Mouse (Mus musculus): ENCODE data around the gene Fmn2. TPM values are rescaled to one million over a fixed set of nuclear protein-coding genes. Genes with fewer than 3 reads are reported as not detected.

Gene Fmn2
- polyA plus RNA-seq (2021) = not detected

- TF ChIP-seq CTCF (IDR thresholded peaks at IDR 0.05) = no peak
- DNase-seq (ENCODE audit: low read depth, low spot score) = no peak
- ChIA-PET POLR2A (no interaction called here), CTCF (no interaction called here)
- ATAC-seq = no peak
- in situ Hi-C loops (cut with MboI; ENCODE audit: low pct_unique_long_range_greater_than_20kb) = no loop called here
- H3K27me3 ChIP-seq = peaks cover 26% of the 10 kb centered on the region
Measured at GRCm38 (mm10) chr1:174501661-174502030, at the start of gene Fmn2. Gene Fmn2 (plus strand): TSS chr1:174501825.

- ChIA-PET POLR2A (no interaction called here), CTCF (interaction anchor here (0.9 to 2.3 kb wide), 2 partner anchors 11 to 14 kb away, joined by 4 to 10 read pairs; no protein-coding TSS in a partner anchor)
- DNase-seq (ENCODE audit: low read depth, low spot score) (no peak), ATAC-seq (no peak)
- in situ Hi-C loops (cut with MboI; ENCODE audit: low pct_unique_long_range_greater_than_20kb) = no loop called here
- no peak for TF ChIP-seq CTCF (IDR thresholded peaks at IDR 0.05)
- no peaks in the 10 kb centered on the region for H3K27me3 ChIP-seq
Measured at GRCm38 (mm10) chr1:174455100-174455499, 46.5 kb upstream of the Fmn2 start.

GRCm38 (mm10) chr1:174465385-174465784 lies 36.2 kb upstream of the Fmn2 start:
- TF ChIP-seq CTCF (IDR thresholded peaks at IDR 0.05) = no peak
- H3K27me3 ChIP-seq = no peaks in the 10 kb centered on the region
- ChIA-PET CTCF (interaction anchor here (1.2 kb wide), 1 partner anchor 11 kb away, joined by 4 read pairs; no protein-coding TSS in a partner anchor), POLR2A (no interaction called here)
- in situ Hi-C loops (cut with MboI; ENCODE audit: low pct_unique_long_range_greater_than_20kb) = loop anchor here (5.0 kb wide), 1 partner anchor 1008 kb away; no protein-coding TSS in a partner anchor
- DNase-seq (ENCODE audit: low read depth, low spot score) (no peak), ATAC-seq (no peak)

- no peak for ATAC-seq
- no peaks in the 10 kb centered on the region for H3K27me3 ChIP-seq
- no peak for TF ChIP-seq CTCF (IDR thresholded peaks at IDR 0.05)
- DNase-seq (ENCODE audit: low read depth, low spot score) = no peak
- in situ Hi-C loops (cut with MboI; ENCODE audit: low pct_unique_long_range_greater_than_20kb) = loop anchor here (5.0 kb wide), 1 partner anchor 1009 kb away; no protein-coding TSS in a partner anchor
- ChIA-PET CTCF (interaction anchor here (1.2 kb wide), 1 partner anchor 11 kb away, joined by 4 read pairs; no protein-coding TSS in a partner anchor), POLR2A (no interaction called here)
Measured at GRCm38 (mm10) chr1:174466240-174466639, 35.4 kb upstream of the Fmn2 start.

GRCm38 (mm10) chr1:174469736-174470135 lies 31.9 kb upstream of the Fmn2 start:
- in situ Hi-C loops (cut with MboI; ENCODE audit: low pct_unique_long_range_greater_than_20kb) = loop anchor here (5.0 kb wide), 1 partner anchor 1012 kb away; no protein-coding TSS in a partner anchor

GRCm38 (mm10) chr1:174482567-174482966 lies 19.1 kb upstream of the Fmn2 start:
- in situ Hi-C loops (cut with MboI; ENCODE audit: low pct_unique_long_range_greater_than_20kb) = no loop called here
- TF ChIP-seq CTCF (IDR thresholded peaks at IDR 0.05) = no peak
- DNase-seq (ENCODE audit: low read depth, low spot score) (no peak), ATAC-seq (no peak)
- CTCF ChIA-PET = no interaction called here
- no peaks in the 10 kb centered on the region for H3K27me3 ChIP-seq
- POLR2A ChIA-PET = no interaction called here

More at GRCm38 (mm10) chr1:174469736-174470135, 31.9 kb upstream of the Fmn2 start:
- ChIA-PET CTCF (interaction anchor here (2.1 kb wide), 1 partner anchor 15 kb away, joined by 10 read pairs; no protein-coding TSS in a partner anchor), POLR2A (no interaction called here)
- no peak for ATAC-seq
- no peaks in the 10 kb centered on the region for H3K27me3 ChIP-seq
- TF ChIP-seq CTCF (IDR thresholded peaks at IDR 0.05) = peak; percentile 60
- DNase-seq (ENCODE audit: low read depth, low spot score) = no peak

- ATAC-seq (no peak), DNase-seq (ENCODE audit: low read depth, low spot score) (no peak)
- in situ Hi-C loops (cut with MboI; ENCODE audit: low pct_unique_long_range_greater_than_20kb) = no loop called here
- ChIA-PET POLR2A (no interaction called here), CTCF (interaction anchor here (1.1 kb wide), 1 partner anchor 20 kb away, joined by 4 read pairs; no protein-coding TSS in a partner anchor)
- TF ChIP-seq CTCF (IDR thresholded peaks at IDR 0.05) = no peak
- H3K27me3 ChIP-seq = peaks cover 26% of the 10 kb centered on the region
Measured at GRCm38 (mm10) chr1:174500064-174500463, 1.6 kb upstream of the Fmn2 start.

GRCm38 (mm10) chr1:174501011-174501410 lies 614 bp upstream of the Fmn2 start:
- POLR2A ChIA-PET = no interaction called here
- H3K27me3 ChIP-seq = peaks cover 26% of the 10 kb centered on the region
- CTCF ChIA-PET = no interaction called here
- TF ChIP-seq CTCF (IDR thresholded peaks at IDR 0.05) = no peak
- in situ Hi-C loops (cut with MboI; ENCODE audit: low pct_unique_long_range_greater_than_20kb) = no loop called here
- DNase-seq (ENCODE audit: low read depth, low spot score) (no peak), ATAC-seq (no peak)

- no peak for TF ChIP-seq CTCF (IDR thresholded peaks at IDR 0.05)
Measured at GRCm38 (mm10) chr1:174502031-174502845, 613 bp downstream of the Fmn2 start.

GRCm38 (mm10) chr1:174502846-174503745 lies 1.5 kb downstream of the Fmn2 start:
- ATAC-seq (no peak), DNase-seq (ENCODE audit: low read depth, low spot score) (no peak)
- in situ Hi-C loops (cut with MboI; ENCODE audit: low pct_unique_long_range_greater_than_20kb) = no loop called here
- TF ChIP-seq CTCF (IDR thresholded peaks at IDR 0.05) = no peak
- peaks cover 33% of the 10 kb centered on the region for H3K27me3 ChIP-seq
- ChIA-PET CTCF (no interaction called here), POLR2A (no interaction called here)

More at GRCm38 (mm10) chr1:174502031-174502845, 613 bp downstream of the Fmn2 start:
- POLR2A ChIA-PET = no interaction called here
- CTCF ChIA-PET = no interaction called here
- in situ Hi-C loops (cut with MboI; ENCODE audit: low pct_unique_long_range_greater_than_20kb) = no loop called here
- H3K27me3 ChIP-seq = peaks cover 31% of the 10 kb centered on the region
- no peak for DNase-seq (ENCODE audit: low read depth, low spot score)
- ATAC-seq = no peak

Measured in Patski (cell line).